Mouse (Mus musculus): ENCODE measurements around the gene Lce1a1. TPM values are rescaled to one million over a fixed set of nuclear protein-coding genes. Genes with fewer than 3 reads are reported as not detected.
"Not testable (repeated sequence)": the region's sequence is repeated elsewhere in the genome, so short reads cannot be mapped to it uniquely, and the experiment has no call there.

The Lce1a1 gene
- not detected in 2 replicates for polyA plus RNA-seq (2015; fragmentation: Nextera tagmentation; extraction: Ambion mirVana)

- H3K9ac ChIP-seq, result no peak within 1 kb of the TSS
- no peak within 1 kb of the TSS for H3K27ac ChIP-seq (replicated peaks)
- no peaks in the 10 kb centered on the region for H3K36me3 ChIP-seq
- H3K4me1 ChIP-seq, result no peaks in the 10 kb centered on the region
- no peak within 1 kb of the TSS for H3K4me3 ChIP-seq
- H3K27me3 ChIP-seq (replicated peaks), result no peaks in the 10 kb centered on the region
- WGBS, result 82% methylated on average over 1 of the region's 1 CpGs
- ATAC-seq (ENCODE audit: extremely low read depth, insufficient number of reproducible peaks, low FRiP score, low TSS enrichment), result no peak
- H3K4me2 ChIP-seq, result no peak within 1 kb of the TSS
- no peaks in the 10 kb centered on the region for H3K9me3 ChIP-seq
Observed at GRCm38 (mm10) chr3:92648207-92648606, at the start of gene Lce1a1. Gene Lce1a1 (minus strand): TSS chr3:92648307.

GRCm38 (mm10) chr3:92694613-92695012 is 46.5 kb upstream of the Lce1a1 start:
- H3K27me3 ChIP-seq (replicated peaks), result no peaks in the 10 kb centered on the region
- no peak overlapping the region for H3K4me2 ChIP-seq
- H3K4me3 ChIP-seq, result no peak overlapping the region
- no peaks in the 10 kb centered on the region for H3K36me3 ChIP-seq
- ATAC-seq (ENCODE audit: extremely low read depth, insufficient number of reproducible peaks, low FRiP score, low TSS enrichment), result no peak
- no peak overlapping the region for H3K9ac ChIP-seq
- no peaks in the 10 kb centered on the region for H3K9me3 ChIP-seq
- 25% methylated on average over 1 of the region's 1 CpGs for WGBS
- no peaks in the 10 kb centered on the region for H3K4me1 ChIP-seq
- H3K27ac ChIP-seq (replicated peaks), result no peak overlapping the region

GRCm38 (mm10) chr3:92691688-92692087 is 43.6 kb upstream of the Lce1a1 start:
- no peak for ATAC-seq (ENCODE audit: extremely low read depth, insufficient number of reproducible peaks, low FRiP score, low TSS enrichment)
- Histone ChIP-seq H3K9me3 (no peaks in the 10 kb centered on the region), H3K27ac (replicated peaks) (no peak overlapping the region), H3K4me1 (no peaks in the 10 kb centered on the region), H3K9ac (no peak overlapping the region), H3K36me3 (no peaks in the 10 kb centered on the region), H3K27me3 (replicated peaks) (no peaks in the 10 kb centered on the region), H3K4me3 (no peak overlapping the region), H3K4me2 (no peak overlapping the region)

- H3K27ac ChIP-seq (replicated peaks); H3K27me3 ChIP-seq (replicated peaks); H3K9me3 ChIP-seq; H3K4me3 ChIP-seq; H3K36me3 ChIP-seq; ATAC-seq (ENCODE audit: extremely low read depth, insufficient number of reproducible peaks, low FRiP score, low TSS enrichment); H3K4me1 ChIP-seq; H3K9ac ChIP-seq: not testable (repeated sequence)
- WGBS, result 57% methylated on average over 16 of the region's 16 CpGs
- peak overlapping the region; percentile 31 for H3K4me2 ChIP-seq
Observed at GRCm38 (mm10) chr3:92689154-92689553, 41.0 kb upstream of the Lce1a1 start.

- 52% methylated on average over 2 of the region's 2 CpGs for WGBS
Observed at GRCm38 (mm10) chr3:92687110-92687509, 39.0 kb upstream of the Lce1a1 start, which contains the start of gene Lce1d. Gene Lce1d (minus strand): TSS chr3:92687210.

GRCm38 (mm10) chr3:92678947-92679346 is 30.8 kb upstream of the Lce1a1 start, which contains the start of gene Lce1c:
Gene Lce1c (plus strand): TSS chr3:92679247.
- WGBS, result 86% methylated on average over 4 of the region's 4 CpGs
- no peaks in the 10 kb centered on the region for H3K9me3 ChIP-seq
- no peak for ATAC-seq (ENCODE audit: extremely low read depth, insufficient number of reproducible peaks, low FRiP score, low TSS enrichment)
- no peak within 1 kb of the TSS for H3K4me3 ChIP-seq
- no peaks in the 10 kb centered on the region for H3K4me1 ChIP-seq
- no peaks in the 10 kb centered on the region for H3K36me3 ChIP-seq
- no peak within 1 kb of the TSS for H3K27ac ChIP-seq (replicated peaks)
- H3K9ac ChIP-seq, result no peak within 1 kb of the TSS
- no peak within 1 kb of the TSS for H3K4me2 ChIP-seq
- H3K27me3 ChIP-seq (replicated peaks), result no peaks in the 10 kb centered on the region

More at GRCm38 (mm10) chr3:92687110-92687509, 39.0 kb upstream of the Lce1a1 start, which contains the start of gene Lce1d:
- no peaks in the 10 kb centered on the region for H3K9me3 ChIP-seq
- no peak for ATAC-seq (ENCODE audit: extremely low read depth, insufficient number of reproducible peaks, low FRiP score, low TSS enrichment)
- H3K4me1 ChIP-seq, result no peaks in the 10 kb centered on the region
- H3K27ac ChIP-seq (replicated peaks), result no peak within 1 kb of the TSS
- no peak within 1 kb of the TSS for H3K4me3 ChIP-seq
- H3K4me2 ChIP-seq, result no peak within 1 kb of the TSS
- no peak within 1 kb of the TSS for H3K9ac ChIP-seq
- no peaks in the 10 kb centered on the region for H3K27me3 ChIP-seq (replicated peaks)
- no peaks in the 10 kb centered on the region for H3K36me3 ChIP-seq

- no peaks in the 10 kb centered on the region for H3K27me3 ChIP-seq (replicated peaks)
- no peak for ATAC-seq (ENCODE audit: extremely low read depth, insufficient number of reproducible peaks, low FRiP score, low TSS enrichment)
Observed at GRCm38 (mm10) chr3:92670215-92670614, 22.1 kb upstream of the Lce1a1 start, which contains the start of gene Lce1a2. Gene Lce1a2 (minus strand): TSS chr3:92670315.

GRCm38 (mm10) chr3:92656826-92657225 is 8.7 kb upstream of the Lce1a1 start, which contains the start of gene Lce1b:
Gene Lce1b (minus strand): TSS chr3:92656926.
- Histone ChIP-seq H3K36me3 (no peaks in the 10 kb centered on the region), H3K4me2 (no peak within 1 kb of the TSS), H3K9ac (no peak within 1 kb of the TSS), H3K9me3 (no peaks in the 10 kb centered on the region), H3K4me3 (no peak within 1 kb of the TSS), H3K4me1 (no peaks in the 10 kb centered on the region), H3K27me3 (replicated peaks) (no peaks in the 10 kb centered on the region), H3K27ac (replicated peaks) (no peak within 1 kb of the TSS)
- ATAC-seq (ENCODE audit: extremely low read depth, insufficient number of reproducible peaks, low FRiP score, low TSS enrichment), result no peak

More at GRCm38 (mm10) chr3:92670215-92670614, 22.1 kb upstream of the Lce1a1 start, which contains the start of gene Lce1a2:
- Histone ChIP-seq H3K36me3 (no peaks in the 10 kb centered on the region), H3K9me3 (no peaks in the 10 kb centered on the region), H3K27ac (replicated peaks) (no peak within 1 kb of the TSS), H3K4me2 (no peak within 1 kb of the TSS), H3K9ac (no peak within 1 kb of the TSS), H3K4me3 (no peak within 1 kb of the TSS), H3K4me1 (no peaks in the 10 kb centered on the region)

GRCm38 (mm10) chr3:92639854-92640253 is 8.3 kb downstream of the Lce1a1 start:
- no peak overlapping the region for H3K4me2 ChIP-seq
- no peak for ATAC-seq (ENCODE audit: extremely low read depth, insufficient number of reproducible peaks, low FRiP score, low TSS enrichment)
- H3K27me3 ChIP-seq (replicated peaks), result no peaks in the 10 kb centered on the region
- 90% methylated on average over 15 of the region's 15 CpGs for WGBS
- H3K9me3 ChIP-seq, result no peaks in the 10 kb centered on the region
- no peak overlapping the region for H3K9ac ChIP-seq
- no peaks in the 10 kb centered on the region for H3K36me3 ChIP-seq
- H3K4me1 ChIP-seq, result no peaks in the 10 kb centered on the region
- no peak overlapping the region for H3K4me3 ChIP-seq
- no peak overlapping the region for H3K27ac ChIP-seq (replicated peaks)

- Histone ChIP-seq H3K27me3 (replicated peaks) (no peaks in the 10 kb centered on the region), H3K9me3 (no peaks in the 10 kb centered on the region), H3K4me2 (no peak overlapping the region), H3K4me1 (no peaks in the 10 kb centered on the region), H3K27ac (replicated peaks) (no peak overlapping the region), H3K36me3 (no peaks in the 10 kb centered on the region), H3K4me3 (no peak overlapping the region), H3K9ac (no peak overlapping the region)
- WGBS, result 71% methylated on average over 3 of the region's 3 CpGs
- no peak for ATAC-seq (ENCODE audit: extremely low read depth, insufficient number of reproducible peaks, low FRiP score, low TSS enrichment)
Observed at GRCm38 (mm10) chr3:92638653-92638991, 9.5 kb downstream of the Lce1a1 start.

GRCm38 (mm10) chr3:92637745-92638652 is 10.1 kb downstream of the Lce1a1 start:
- no peak for ATAC-seq (ENCODE audit: extremely low read depth, insufficient number of reproducible peaks, low FRiP score, low TSS enrichment)
- no peak overlapping the region for H3K4me3 ChIP-seq
- H3K9ac ChIP-seq, result no peak overlapping the region
- H3K36me3 ChIP-seq, result no peaks in the 10 kb centered on the region
- H3K27ac ChIP-seq (replicated peaks), result no peak overlapping the region
- H3K27me3 ChIP-seq (replicated peaks), result no peaks in the 10 kb centered on the region
- 45% methylated on average over 1 of the region's 1 CpGs for WGBS
- H3K4me2 ChIP-seq, result no peak overlapping the region
- no peaks in the 10 kb centered on the region for H3K4me1 ChIP-seq
- H3K9me3 ChIP-seq, result no peaks in the 10 kb centered on the region

- no peaks in the 10 kb centered on the region for H3K9me3 ChIP-seq
- no peak for ATAC-seq (ENCODE audit: extremely low read depth, insufficient number of reproducible peaks, low FRiP score, low TSS enrichment)
- no peaks in the 10 kb centered on the region for H3K4me1 ChIP-seq
- no peaks in the 10 kb centered on the region for H3K27me3 ChIP-seq (replicated peaks)
- H3K4me2 ChIP-seq, result no peak within 1 kb of the TSS
- WGBS, result 65% methylated on average over 2 of the region's 2 CpGs
- no peak within 1 kb of the TSS for H3K9ac ChIP-seq
- no peak within 1 kb of the TSS for H3K27ac ChIP-seq (replicated peaks)
- H3K4me3 ChIP-seq, result no peak within 1 kb of the TSS
- no peaks in the 10 kb centered on the region for H3K36me3 ChIP-seq
Observed at GRCm38 (mm10) chr3:92621560-92621959, 26.5 kb downstream of the Lce1a1 start, which contains the start of gene Lce6a. Gene Lce6a (minus strand): TSS chr3:92621660.
